Mouse (Mus musculus): ENCODE results near the gene Abhd12. TPM values are rescaled to one million over a fixed set of nuclear protein-coding genes. Genes with fewer than 3 reads are reported as not detected.

Gene Abhd12
- polyA plus RNA-seq, 1 experiment from 2014 or later, result 89.8 TPM

GRCm38 (mm10) chr2:150933482-150933881 lies 28.9 kb upstream of the Abhd12 start:
- Histone ChIP-seq H3K4me2 (ENCODE audit: low read length) (no peak overlapping the region), H3K9me3 (replicated peaks; ENCODE audit: control insufficient read depth, low read length) (no peaks in the 10 kb centered on the region), H3K27ac (ENCODE audit: low read depth, low read length) (no peak overlapping the region), H3K27me3 (replicated peaks; ENCODE audit: control insufficient read depth, insufficient read depth, low read length) (no peaks in the 10 kb centered on the region), H3K9ac (ENCODE audit: low read length) (no peak overlapping the region), H3K4me1 (ENCODE audit: control insufficient read depth, insufficient read depth, low read length) (no peaks in the 10 kb centered on the region), H3K4me3 (ENCODE audit: low read depth, low read length) (no peak overlapping the region), H3K36me3 (ENCODE audit: control insufficient read depth, insufficient read depth, low read length) (peaks cover 51% of the 10 kb centered on the region)
- WGBS, result 90% methylated on average over 19 of the region's 19 CpGs
- DNase-seq (ENCODE audit: low spot score) (no peak), ATAC-seq (no peak)

GRCm38 (mm10) chr2:150930806-150931205 lies 26.3 kb upstream of the Abhd12 start:
- Histone ChIP-seq H3K4me1 (ENCODE audit: control insufficient read depth, insufficient read depth, low read length) (no peaks in the 10 kb centered on the region), H3K36me3 (ENCODE audit: control insufficient read depth, insufficient read depth, low read length) (peaks cover 46% of the 10 kb centered on the region), H3K27me3 (replicated peaks; ENCODE audit: control insufficient read depth, insufficient read depth, low read length) (no peaks in the 10 kb centered on the region), H3K4me3 (ENCODE audit: low read depth, low read length) (no peak overlapping the region), H3K9me3 (replicated peaks; ENCODE audit: control insufficient read depth, low read length) (no peaks in the 10 kb centered on the region), H3K27ac (ENCODE audit: low read depth, low read length) (no peak overlapping the region), H3K4me2 (ENCODE audit: low read length) (no peak overlapping the region), H3K9ac (ENCODE audit: low read length) (no peak overlapping the region)
- DNase-seq (ENCODE audit: low spot score) (no peak), ATAC-seq (no peak)
- WGBS, result 43% methylated on average over 3 of the region's 3 CpGs

GRCm38 (mm10) chr2:150929156-150929555 lies 24.6 kb upstream of the Abhd12 start:
- peaks cover 37% of the 10 kb centered on the region for H3K36me3 ChIP-seq (ENCODE audit: control insufficient read depth, insufficient read depth, low read length)
- no peak overlapping the region for H3K9ac ChIP-seq (ENCODE audit: low read length)
- H3K4me2 ChIP-seq (ENCODE audit: low read length), result no peak overlapping the region
- no peaks in the 10 kb centered on the region for H3K9me3 ChIP-seq (replicated peaks; ENCODE audit: control insufficient read depth, low read length)
- no peak for ATAC-seq
- no peak overlapping the region for H3K27ac ChIP-seq (ENCODE audit: low read depth, low read length)
- H3K4me3 ChIP-seq (ENCODE audit: low read depth, low read length), result no peak overlapping the region
- WGBS, result 89% methylated on average over 6 of the region's 6 CpGs
- no peak for DNase-seq (ENCODE audit: low spot score)
- no peaks in the 10 kb centered on the region for H3K27me3 ChIP-seq (replicated peaks; ENCODE audit: control insufficient read depth, insufficient read depth, low read length)
- no peaks in the 10 kb centered on the region for H3K4me1 ChIP-seq (ENCODE audit: control insufficient read depth, insufficient read depth, low read length)

- H3K27me3 ChIP-seq (replicated peaks; ENCODE audit: control insufficient read depth, insufficient read depth, low read length), result no peaks in the 10 kb centered on the region
- DNase-seq (ENCODE audit: low spot score) (no peak), ATAC-seq (no peak)
- H3K27ac ChIP-seq (ENCODE audit: low read depth, low read length), result no peak overlapping the region
- H3K9me3 ChIP-seq (replicated peaks; ENCODE audit: control insufficient read depth, low read length), result no peaks in the 10 kb centered on the region
- no peaks in the 10 kb centered on the region for H3K4me1 ChIP-seq (ENCODE audit: control insufficient read depth, insufficient read depth, low read length)
- peaks cover 36% of the 10 kb centered on the region for H3K36me3 ChIP-seq (ENCODE audit: control insufficient read depth, insufficient read depth, low read length)
- WGBS, result 95% methylated on average over 11 of the region's 11 CpGs
- H3K4me3 ChIP-seq (ENCODE audit: low read depth, low read length), result no peak overlapping the region
- no peak overlapping the region for H3K9ac ChIP-seq (ENCODE audit: low read length)
- no peak overlapping the region for H3K4me2 ChIP-seq (ENCODE audit: low read length)
These were observed 22.6 kb upstream of the Abhd12 start for GRCm38 (mm10) chr2:150927038-150927720.

- WGBS, result 64% methylated on average over 7 of the region's 7 CpGs
These were observed 19.0 kb upstream of the Abhd12 start for GRCm38 (mm10) chr2:150923505-150923904.

GRCm38 (mm10) chr2:150923026-150923425 lies 18.5 kb upstream of the Abhd12 start:
- peaks cover 31% of the 10 kb centered on the region for H3K36me3 ChIP-seq (ENCODE audit: control insufficient read depth, insufficient read depth, low read length)
- H3K27me3 ChIP-seq (replicated peaks; ENCODE audit: control insufficient read depth, insufficient read depth, low read length), result no peaks in the 10 kb centered on the region
- no peak for DNase-seq (ENCODE audit: low spot score)
- 92% methylated on average over 3 of the region's 3 CpGs for WGBS
- H3K9me3 ChIP-seq (replicated peaks; ENCODE audit: control insufficient read depth, low read length), result no peaks in the 10 kb centered on the region
- no peak overlapping the region for H3K4me2 ChIP-seq (ENCODE audit: low read length)
- no peaks in the 10 kb centered on the region for H3K4me1 ChIP-seq (ENCODE audit: control insufficient read depth, insufficient read depth, low read length)
- ATAC-seq, result no peak
- no peak overlapping the region for H3K4me3 ChIP-seq (ENCODE audit: low read depth, low read length)
- H3K9ac ChIP-seq (ENCODE audit: low read length), result no peak overlapping the region
- no peak overlapping the region for H3K27ac ChIP-seq (ENCODE audit: low read depth, low read length)

More at GRCm38 (mm10) chr2:150923505-150923904, 19.0 kb upstream of the Abhd12 start:
- ATAC-seq, result no peak
- Histone ChIP-seq H3K4me1 (ENCODE audit: control insufficient read depth, insufficient read depth, low read length) (no peaks in the 10 kb centered on the region), H3K27me3 (replicated peaks; ENCODE audit: control insufficient read depth, insufficient read depth, low read length) (no peaks in the 10 kb centered on the region), H3K27ac (ENCODE audit: low read depth, low read length) (no peak overlapping the region), H3K36me3 (ENCODE audit: control insufficient read depth, insufficient read depth, low read length) (peaks cover 28% of the 10 kb centered on the region), H3K9me3 (replicated peaks; ENCODE audit: control insufficient read depth, low read length) (no peaks in the 10 kb centered on the region), H3K4me3 (ENCODE audit: low read depth, low read length) (no peak overlapping the region), H3K9ac (ENCODE audit: low read length) (no peak overlapping the region), H3K4me2 (ENCODE audit: low read length) (no peak overlapping the region)
- no peak for DNase-seq (ENCODE audit: low spot score)

GRCm38 (mm10) chr2:150922165-150922564 lies 17.6 kb upstream of the Abhd12 start:
- H3K27me3 ChIP-seq (replicated peaks; ENCODE audit: control insufficient read depth, insufficient read depth, low read length), result no peaks in the 10 kb centered on the region
- H3K9ac ChIP-seq (ENCODE audit: low read length), result no peak overlapping the region
- H3K36me3 ChIP-seq (ENCODE audit: control insufficient read depth, insufficient read depth, low read length), result peaks cover 34% of the 10 kb centered on the region
- 87% methylated on average over 4 of the region's 4 CpGs for WGBS
- H3K9me3 ChIP-seq (replicated peaks; ENCODE audit: control insufficient read depth, low read length), result no peaks in the 10 kb centered on the region
- H3K4me1 ChIP-seq (ENCODE audit: control insufficient read depth, insufficient read depth, low read length), result no peaks in the 10 kb centered on the region
- no peak overlapping the region for H3K4me3 ChIP-seq (ENCODE audit: low read depth, low read length)
- H3K27ac ChIP-seq (ENCODE audit: low read depth, low read length), result no peak overlapping the region
- ATAC-seq, result no peak
- DNase-seq (ENCODE audit: low spot score), result no peak
- no peak overlapping the region for H3K4me2 ChIP-seq (ENCODE audit: low read length)

GRCm38 (mm10) chr2:150921697-150922096 lies 17.2 kb upstream of the Abhd12 start:
- Histone ChIP-seq H3K27ac (ENCODE audit: low read depth, low read length) (no peak overlapping the region), H3K36me3 (ENCODE audit: control insufficient read depth, insufficient read depth, low read length) (peaks cover 35% of the 10 kb centered on the region), H3K9ac (ENCODE audit: low read length) (no peak overlapping the region), H3K4me1 (ENCODE audit: control insufficient read depth, insufficient read depth, low read length) (no peaks in the 10 kb centered on the region), H3K27me3 (replicated peaks; ENCODE audit: control insufficient read depth, insufficient read depth, low read length) (no peaks in the 10 kb centered on the region), H3K4me2 (ENCODE audit: low read length) (no peak overlapping the region), H3K9me3 (replicated peaks; ENCODE audit: control insufficient read depth, low read length) (no peaks in the 10 kb centered on the region), H3K4me3 (ENCODE audit: low read depth, low read length) (no peak overlapping the region)
- DNase-seq (ENCODE audit: low spot score), result no peak
- ATAC-seq, result no peak
- 97% methylated on average over 6 of the region's 6 CpGs for WGBS

- H3K4me3 ChIP-seq (ENCODE audit: low read depth, low read length), result no peak overlapping the region
- H3K36me3 ChIP-seq (ENCODE audit: control insufficient read depth, insufficient read depth, low read length), result peaks cover 33% of the 10 kb centered on the region
- H3K4me2 ChIP-seq (ENCODE audit: low read length), result no peak overlapping the region
- no peaks in the 10 kb centered on the region for H3K9me3 ChIP-seq (replicated peaks; ENCODE audit: control insufficient read depth, low read length)
- no peak overlapping the region for H3K27ac ChIP-seq (ENCODE audit: low read depth, low read length)
- no peak overlapping the region for H3K9ac ChIP-seq (ENCODE audit: low read length)
- whole genome bisulfite sequencing, result 96% methylated on average over 3 of the region's 3 CpGs
- H3K4me1 ChIP-seq (ENCODE audit: control insufficient read depth, insufficient read depth, low read length), result no peaks in the 10 kb centered on the region
- ATAC-seq, result no peak
- no peak for DNase-seq (ENCODE audit: low spot score)
- H3K27me3 ChIP-seq (replicated peaks; ENCODE audit: control insufficient read depth, insufficient read depth, low read length), result no peaks in the 10 kb centered on the region
These were observed 16.0 kb upstream of the Abhd12 start for GRCm38 (mm10) chr2:150920543-150920942.

Measured in forebrain, embryonic 14.5 days (tissue).